Mouse (Mus musculus): ENCODE measurements around the gene Atf7. TPM values are rescaled to one million over a fixed set of nuclear protein-coding genes. Genes with fewer than 3 reads are reported as not detected.
"Not testable (repeated sequence)": the region's sequence is repeated elsewhere in the genome, so short reads cannot be mapped to it uniquely, and the experiment has no call there.

Gene Atf7
- polyA plus RNA-seq, 1 experiment from 2014 or later = 23.6 TPM

DNA sequence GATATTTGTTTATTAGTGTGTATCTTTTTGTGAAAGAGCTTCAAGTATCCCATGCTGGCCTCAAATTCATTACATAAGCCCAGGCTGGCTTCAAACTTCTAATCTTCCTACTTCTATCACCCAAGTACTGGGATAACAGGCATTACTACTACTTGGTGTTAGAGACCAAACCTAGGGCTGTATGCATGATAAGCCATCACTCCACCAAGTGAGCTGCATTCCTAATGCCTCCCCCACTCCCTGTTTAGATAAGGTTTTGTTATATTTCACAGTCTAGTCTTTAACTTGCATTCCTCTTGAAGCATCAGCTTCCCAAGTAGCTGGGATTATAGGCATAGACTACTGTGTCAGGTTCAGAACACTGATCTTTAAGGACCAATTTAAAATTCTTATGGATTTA lies 11.0 kb downstream of the Atf7 start:
- no peak overlapping the region for H3K9ac ChIP-seq
- no peaks in the 10 kb centered on the region for H3K36me3 ChIP-seq
- no peak for ATAC-seq (ENCODE audit: low FRiP score)
- no peaks in the 10 kb centered on the region for H3K4me1 ChIP-seq
- no peak overlapping the region for H3K4me3 ChIP-seq
- no peak overlapping the region for H3K4me2 ChIP-seq (replicated peaks)
- H3K27ac ChIP-seq = no peak overlapping the region
- no peaks in the 10 kb centered on the region for H3K9me3 ChIP-seq (replicated peaks)
- H3K27me3 ChIP-seq = no peaks in the 10 kb centered on the region

DNA sequence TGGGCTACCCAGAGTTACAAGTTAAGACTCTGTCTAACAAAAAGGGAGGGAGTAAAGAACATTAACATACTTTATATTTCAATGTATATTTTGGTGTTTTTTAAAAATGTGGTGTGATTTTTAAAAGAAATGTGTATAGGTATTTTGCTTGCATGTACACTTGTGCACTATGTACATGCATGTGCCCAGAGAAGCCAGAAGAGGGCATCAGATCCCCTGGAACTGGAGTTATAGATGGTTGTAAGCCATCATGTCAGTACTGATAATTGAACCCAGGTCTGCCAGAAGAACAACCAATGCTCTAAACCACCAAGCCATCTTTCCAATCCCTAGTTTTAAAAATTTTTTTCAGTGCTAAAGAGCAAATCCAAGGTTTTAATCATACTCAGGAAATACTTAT lies 12.3 kb downstream of the Atf7 start:
- no peaks in the 10 kb centered on the region for H3K9me3 ChIP-seq (replicated peaks)

DNA sequence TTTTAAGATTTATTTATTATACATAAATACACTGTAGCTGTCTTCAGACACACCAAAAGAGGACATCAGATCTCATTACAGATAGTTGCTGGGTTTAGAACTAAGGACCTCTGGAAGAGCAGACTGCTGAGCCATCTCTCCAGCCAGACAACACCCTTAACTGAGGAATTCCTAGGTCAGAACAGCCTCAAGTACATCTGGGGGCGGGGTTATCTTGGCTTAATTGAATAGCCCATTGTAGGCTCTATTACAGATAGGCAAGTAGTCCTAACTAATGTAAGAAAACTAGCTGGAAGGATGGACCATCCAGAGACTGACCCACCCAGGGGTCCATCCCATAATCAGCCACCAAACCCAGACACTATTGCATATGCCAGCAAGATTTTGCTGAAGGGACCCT lies 16.7 kb downstream of the Atf7 start:
- WGBS = 72% methylated on average over 1 of the region's 1 CpGs
- H3K9ac ChIP-seq; H3K4me1 ChIP-seq; H3K36me3 ChIP-seq; H3K4me2 ChIP-seq (replicated peaks); ATAC-seq (ENCODE audit: low FRiP score); H3K4me3 ChIP-seq; H3K9me3 ChIP-seq (replicated peaks); H3K27me3 ChIP-seq; H3K27ac ChIP-seq: not testable (repeated sequence)

More for the DNA sequence above, 12.3 kb downstream of the Atf7 start:
- Histone ChIP-seq H3K27me3 (no peaks in the 10 kb centered on the region), H3K36me3 (no peaks in the 10 kb centered on the region), H3K4me3 (no peak overlapping the region), H3K4me1 (no peaks in the 10 kb centered on the region), H3K9ac (no peak overlapping the region), H3K4me2 (replicated peaks) (no peak overlapping the region), H3K27ac (no peak overlapping the region)
- ATAC-seq (ENCODE audit: low FRiP score) = no peak

DNA sequence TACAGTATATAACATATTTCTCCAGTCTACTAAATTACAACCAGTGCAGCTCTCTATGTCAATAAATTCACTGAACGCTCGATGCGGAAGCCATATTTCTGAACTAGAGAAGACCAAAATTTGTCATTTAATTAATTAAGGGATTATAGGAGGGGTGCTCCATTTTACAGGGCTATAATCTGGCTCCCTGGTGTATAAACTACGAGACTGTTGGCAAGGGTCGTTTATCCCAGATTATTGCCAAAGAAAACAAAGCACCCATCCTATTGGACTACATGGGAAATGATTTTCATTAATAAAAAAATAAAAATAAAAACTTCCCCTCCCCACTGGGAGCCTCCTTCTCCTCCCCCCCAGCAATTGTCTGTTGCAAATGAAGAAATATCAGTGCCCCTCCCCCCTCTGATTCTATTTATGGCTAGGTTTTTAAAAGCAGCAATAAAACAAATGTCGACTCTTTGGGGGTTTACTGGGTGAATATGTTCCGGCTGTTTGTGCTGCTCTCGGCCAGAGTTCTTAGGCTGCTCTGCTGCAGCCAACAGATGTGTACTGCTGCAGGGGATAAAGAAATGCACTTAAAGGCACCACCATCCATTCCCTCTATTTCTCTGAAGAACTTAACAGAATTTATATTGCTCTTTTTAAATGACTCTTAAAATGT lies 31.1 kb downstream of the Atf7 start:
- H3K4me2 ChIP-seq (replicated peaks) = no peak overlapping the region
- 67% methylated on average over 8 of the region's 8 CpGs for WGBS
- H3K27me3 ChIP-seq = no peaks in the 10 kb centered on the region
- ATAC-seq (ENCODE audit: low FRiP score) = no peak
- H3K9ac ChIP-seq = no peak overlapping the region
- H3K27ac ChIP-seq = no peak overlapping the region
- H3K4me1 ChIP-seq = peaks cover 5% of the 10 kb centered on the region; the same call in 1 of the 2 replicates
- no peak overlapping the region for H3K4me3 ChIP-seq
- no peaks in the 10 kb centered on the region for H3K36me3 ChIP-seq
- H3K9me3 ChIP-seq (replicated peaks) = no peaks in the 10 kb centered on the region

DNA sequence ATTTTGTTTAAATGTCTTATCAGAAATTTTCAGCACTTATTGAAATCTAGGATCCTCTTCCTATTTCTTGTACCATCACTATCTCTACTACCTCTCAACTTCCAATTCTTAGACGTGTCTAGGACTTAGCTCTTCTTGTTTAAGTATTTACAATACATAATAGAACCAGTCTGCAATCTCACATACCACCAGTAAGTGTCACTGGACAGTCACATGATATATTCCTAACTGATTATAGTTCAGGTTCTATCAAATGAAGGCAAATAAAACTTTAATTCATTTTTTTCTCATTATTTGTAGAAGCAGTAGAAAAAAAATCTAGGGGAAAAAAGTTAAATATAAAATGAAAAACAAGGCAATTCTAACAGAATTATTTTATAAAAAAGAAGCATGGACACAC lies 32.6 kb downstream of the Atf7 start:
- H3K27me3 ChIP-seq = no peaks in the 10 kb centered on the region
- no peak for ATAC-seq (ENCODE audit: low FRiP score)
- WGBS = 67% methylated on average over 1 of the region's 1 CpGs
- no peak overlapping the region for H3K4me3 ChIP-seq
- no peak overlapping the region for H3K9ac ChIP-seq
- peaks cover 5% of the 10 kb centered on the region; the same call in 1 of the 2 replicates for H3K4me1 ChIP-seq
- no peak overlapping the region for H3K27ac ChIP-seq
- H3K9me3 ChIP-seq (replicated peaks) = no peaks in the 10 kb centered on the region
- H3K4me2 ChIP-seq (replicated peaks) = no peak overlapping the region
- no peaks in the 10 kb centered on the region for H3K36me3 ChIP-seq

DNA sequence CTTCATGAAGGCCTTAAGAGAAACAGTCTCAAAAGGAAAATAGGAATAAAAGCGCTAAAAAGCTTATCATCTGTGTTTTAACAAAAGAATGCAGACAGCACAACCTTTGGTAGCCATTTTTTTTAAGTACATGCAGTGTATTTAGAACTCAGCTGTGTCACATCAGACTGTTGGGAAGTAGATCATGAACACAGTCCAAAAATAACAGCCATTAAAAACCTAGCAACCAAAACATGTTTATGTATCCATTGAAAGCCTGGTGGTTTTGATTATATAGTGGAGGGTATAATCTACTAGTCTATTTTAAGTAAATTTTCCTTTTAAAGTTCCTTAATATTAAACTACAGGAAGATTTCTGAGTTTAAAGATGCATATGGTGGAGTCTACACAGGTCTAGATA lies 34.7 kb downstream of the Atf7 start:
- no peaks in the 10 kb centered on the region for H3K9me3 ChIP-seq (replicated peaks)
- 92% methylated on average over 1 of the region's 1 CpGs for WGBS
- no peaks in the 10 kb centered on the region for H3K36me3 ChIP-seq
- peaks cover 7% of the 10 kb centered on the region for H3K4me1 ChIP-seq
- H3K27ac ChIP-seq = no peak overlapping the region
- H3K4me3 ChIP-seq = no peak overlapping the region
- H3K9ac ChIP-seq = no peak overlapping the region
- ATAC-seq (ENCODE audit: low FRiP score) = no peak
- H3K4me2 ChIP-seq (replicated peaks) = no peak overlapping the region
- no peaks in the 10 kb centered on the region for H3K27me3 ChIP-seq

DNA sequence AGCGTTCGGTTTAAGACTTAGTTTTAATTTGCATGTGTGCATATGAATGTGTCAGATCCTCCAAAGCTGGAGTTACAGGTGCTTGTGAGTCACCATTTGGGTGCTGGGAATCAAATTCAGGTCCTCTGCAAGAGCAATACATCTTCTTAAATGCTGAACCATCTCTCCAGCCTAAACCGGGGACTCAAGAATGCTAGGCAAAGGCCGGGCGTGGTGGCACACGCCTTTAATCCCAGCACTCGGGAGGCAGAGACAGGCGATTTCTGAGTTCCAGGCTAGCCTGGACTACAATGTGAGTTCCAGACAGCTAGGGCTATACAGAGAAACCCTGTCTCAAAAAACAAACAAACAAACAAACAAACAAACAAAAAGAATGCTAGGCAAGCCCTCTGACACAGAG lies 35.4 kb downstream of the Atf7 start:
- 97% methylated on average over 8 of the region's 8 CpGs for WGBS
- no peak overlapping the region for H3K9ac ChIP-seq

DNA sequence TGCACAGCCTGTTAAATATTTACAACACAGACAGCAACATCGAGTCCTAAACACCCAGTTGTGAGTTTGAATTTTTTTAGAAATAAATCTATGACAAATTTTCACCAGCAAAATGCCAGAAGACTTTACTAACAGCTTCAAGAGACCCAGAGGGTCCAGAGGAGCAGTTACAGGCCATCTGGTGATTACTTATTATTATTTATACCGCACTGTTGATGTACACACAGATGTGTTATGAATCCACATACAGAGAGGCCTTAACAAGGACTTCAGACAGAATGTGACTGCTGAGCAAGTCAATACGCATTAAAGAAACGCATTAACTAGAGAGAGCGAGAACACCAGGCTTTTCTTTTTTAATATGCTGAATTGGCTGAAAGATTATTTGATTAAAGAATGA lies 39.8 kb downstream of the Atf7 start:
- 72% methylated on average over 5 of the region's 5 CpGs for WGBS
- no peaks in the 10 kb centered on the region for H3K27me3 ChIP-seq
- ATAC-seq (ENCODE audit: low FRiP score) = no peak
- H3K4me2 ChIP-seq (replicated peaks) = no peak overlapping the region
- no peaks in the 10 kb centered on the region for H3K9me3 ChIP-seq (replicated peaks)
- H3K4me3 ChIP-seq = no peak overlapping the region
- H3K36me3 ChIP-seq = no peaks in the 10 kb centered on the region
- peaks cover 11% of the 10 kb centered on the region for H3K4me1 ChIP-seq
- H3K9ac ChIP-seq = no peak overlapping the region
- peak overlapping the region; percentile 49 for H3K27ac ChIP-seq

More for the DNA sequence above, 35.4 kb downstream of the Atf7 start:
- no peak overlapping the region for H3K27ac ChIP-seq
- no peak for ATAC-seq (ENCODE audit: low FRiP score)
- H3K9me3 ChIP-seq (replicated peaks) = no peaks in the 10 kb centered on the region
- no peaks in the 10 kb centered on the region for H3K27me3 ChIP-seq
- no peaks in the 10 kb centered on the region for H3K36me3 ChIP-seq
- peaks cover 9% of the 10 kb centered on the region for H3K4me1 ChIP-seq
- H3K4me2 ChIP-seq (replicated peaks) = no peak overlapping the region
- H3K4me3 ChIP-seq = no peak overlapping the region

DNA sequence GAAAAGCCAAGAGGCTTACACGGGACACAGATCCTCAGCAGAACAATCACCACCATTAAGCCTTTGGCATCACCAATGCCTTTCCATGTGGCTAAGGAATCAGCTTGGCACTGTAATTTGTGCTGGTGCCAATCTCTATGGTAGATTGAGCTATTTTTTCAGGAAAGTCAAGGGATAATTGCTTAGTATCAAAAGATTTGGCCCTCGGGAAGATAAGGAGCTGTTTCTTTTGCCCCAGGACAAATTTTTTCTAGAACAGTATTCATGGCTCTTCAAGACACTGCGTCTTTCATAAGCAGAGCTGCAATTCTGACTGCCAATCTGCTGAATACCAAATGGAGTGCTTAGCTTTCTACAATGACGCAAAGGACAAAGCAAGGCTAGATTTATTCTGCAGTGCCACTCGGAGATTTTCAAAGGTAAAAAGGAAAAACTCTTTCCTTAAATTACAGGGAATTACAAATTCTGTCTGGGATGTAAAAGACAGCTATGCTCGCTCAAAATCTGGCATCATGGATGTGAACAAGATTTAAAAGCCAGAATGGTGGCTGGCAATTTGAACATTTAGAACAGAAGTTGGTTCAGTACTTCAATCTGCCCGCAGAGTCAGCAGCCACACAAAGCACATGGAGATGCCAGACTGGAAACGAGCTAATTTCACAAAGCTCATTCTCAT lies 41.4 kb downstream of the Atf7 start:
- H3K27me3 ChIP-seq = no peaks in the 10 kb centered on the region
- no peaks in the 10 kb centered on the region for H3K36me3 ChIP-seq
- ATAC-seq (ENCODE audit: low FRiP score) = no peak
- H3K4me1 ChIP-seq = peaks cover 11% of the 10 kb centered on the region
- 0 out of 2 replicates have a peak overlapping the region, but pooled peaks have one; percentile 17 for H3K4me2 ChIP-seq (replicated peaks)
- H3K9me3 ChIP-seq (replicated peaks) = no peaks in the 10 kb centered on the region
- H3K9ac ChIP-seq = no peak overlapping the region
- 58% methylated on average over 8 of the region's 8 CpGs for WGBS
- no peak overlapping the region for H3K4me3 ChIP-seq
- H3K27ac ChIP-seq = peak overlapping the region; percentile 49

DNA sequence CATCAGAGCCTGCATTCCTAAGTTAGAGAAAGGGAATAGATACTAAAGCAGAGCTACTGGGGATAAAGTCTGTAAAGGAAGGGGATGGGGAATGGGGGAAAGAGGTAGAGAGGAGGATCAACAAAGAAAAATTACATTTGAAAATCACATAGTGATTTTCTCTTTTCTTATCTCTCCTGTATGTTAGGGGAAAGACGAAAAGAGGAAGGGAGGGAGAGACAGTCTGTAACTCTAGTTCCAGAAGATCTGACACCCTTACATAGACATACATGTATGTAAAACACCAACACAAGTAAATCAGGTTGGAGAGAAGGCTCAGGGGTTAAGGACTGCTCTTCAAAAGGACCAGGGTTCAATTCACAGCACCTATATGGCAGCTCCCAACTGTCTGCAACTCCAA lies 44.1 kb downstream of the Atf7 start:
- Histone ChIP-seq H3K27ac (no peak overlapping the region), H3K4me1 (peaks cover 14% of the 10 kb centered on the region), H3K4me3 (no peak overlapping the region), H3K27me3 (no peaks in the 10 kb centered on the region), H3K9me3 (replicated peaks) (no peaks in the 10 kb centered on the region), H3K36me3 (no peaks in the 10 kb centered on the region), H3K4me2 (replicated peaks) (no peak overlapping the region), H3K9ac (no peak overlapping the region)
- 62% methylated on average over 1 of the region's 1 CpGs for WGBS
- ATAC-seq (ENCODE audit: low FRiP score) = no peak

DNA sequence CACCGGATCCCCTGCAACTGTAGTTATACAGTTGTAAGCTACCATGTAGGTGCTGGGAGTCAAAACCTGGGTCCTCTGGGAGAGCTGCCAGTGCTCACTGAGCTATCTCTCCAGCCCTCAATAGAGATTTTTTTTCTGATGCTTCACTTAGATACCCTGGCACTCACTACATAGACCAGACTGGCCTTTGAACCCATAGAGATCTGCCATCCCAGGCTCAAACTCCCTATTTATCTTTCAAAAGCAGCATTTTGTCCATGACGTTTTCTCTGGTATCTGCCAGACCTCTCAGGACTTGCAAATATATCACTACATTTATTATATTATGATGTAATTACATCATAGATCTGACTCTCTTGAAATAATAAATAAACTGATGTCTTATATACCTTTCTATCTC lies 46.9 kb downstream of the Atf7 start:
- 0 out of 2 replicates have a peak, but pooled peaks cover 3% of the 10 kb centered on the region for H3K4me1 ChIP-seq
- WGBS = 87% methylated on average over 2 of the region's 2 CpGs
- H3K4me3 ChIP-seq = no peak overlapping the region
- H3K36me3 ChIP-seq = no peaks in the 10 kb centered on the region
- H3K9me3 ChIP-seq (replicated peaks) = no peaks in the 10 kb centered on the region
- no peak overlapping the region for H3K27ac ChIP-seq
- no peaks in the 10 kb centered on the region for H3K27me3 ChIP-seq
- H3K4me2 ChIP-seq (replicated peaks) = no peak overlapping the region
- H3K9ac ChIP-seq = no peak overlapping the region
- ATAC-seq (ENCODE audit: low FRiP score) = no peak

DNA sequence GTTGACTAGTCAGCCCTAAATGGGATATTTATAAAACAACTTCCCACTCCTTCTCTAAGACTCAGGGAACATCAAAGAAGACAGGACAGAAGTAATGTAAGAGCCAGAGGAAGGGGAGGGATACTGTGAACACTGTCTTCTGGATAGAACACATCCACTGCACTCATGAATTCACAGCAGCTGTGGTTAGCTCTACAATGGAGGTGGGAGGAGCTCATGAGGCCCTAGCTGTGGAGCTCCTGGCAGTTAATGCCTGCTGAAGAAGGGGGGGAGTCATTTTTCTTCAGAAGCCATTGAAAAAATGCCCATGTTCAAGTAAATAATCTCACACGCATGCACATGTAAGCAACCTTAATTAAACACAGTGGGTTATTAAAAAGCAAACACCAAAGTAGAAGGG lies 48.3 kb downstream of the Atf7 start:
- Histone ChIP-seq H3K4me3 (no peak overlapping the region), H3K36me3 (no peaks in the 10 kb centered on the region), H3K4me2 (replicated peaks) (no peak overlapping the region), H3K27ac (no peak overlapping the region), H3K4me1 (0 out of 2 replicates have a peak, but pooled peaks cover 3% of the 10 kb centered on the region), H3K9ac (no peak overlapping the region), H3K27me3 (no peaks in the 10 kb centered on the region), H3K9me3 (replicated peaks) (no peaks in the 10 kb centered on the region)
- ATAC-seq (ENCODE audit: low FRiP score) = no peak
- WGBS = 74% methylated on average over 1 of the region's 1 CpGs

DNA sequence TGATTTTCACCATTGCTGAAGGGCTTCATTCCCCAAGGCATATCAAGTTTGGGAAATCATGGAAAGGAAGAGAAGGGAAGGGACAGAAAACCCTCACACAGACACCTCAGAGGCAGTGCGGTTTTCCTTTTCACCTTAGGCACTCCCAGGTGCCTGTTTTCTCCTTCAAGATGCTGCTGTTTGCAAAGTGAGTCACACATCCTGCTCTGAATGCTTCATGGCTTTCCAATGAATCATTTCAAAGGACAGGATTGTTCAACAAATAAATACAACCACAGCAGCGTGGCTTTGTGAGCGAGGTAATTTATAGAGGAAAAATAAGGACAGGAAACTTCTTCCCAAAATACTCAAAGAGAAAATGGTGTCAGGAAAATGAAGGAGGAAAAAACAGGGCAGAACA lies 53.2 kb downstream of the Atf7 start:
- no peaks in the 10 kb centered on the region for H3K9me3 ChIP-seq (replicated peaks)
- WGBS = 80% methylated on average over 3 of the region's 3 CpGs
- no peaks in the 10 kb centered on the region for H3K27me3 ChIP-seq

More for the DNA sequence above, 53.2 kb downstream of the Atf7 start:
- H3K27ac ChIP-seq = no peak overlapping the region
- no peaks in the 10 kb centered on the region for H3K36me3 ChIP-seq
- H3K4me2 ChIP-seq (replicated peaks) = no peak overlapping the region
- ATAC-seq (ENCODE audit: low FRiP score) = no peak
- H3K4me1 ChIP-seq = 0 out of 2 replicates have a peak, but pooled peaks cover 2% of the 10 kb centered on the region
- H3K9ac ChIP-seq = no peak overlapping the region
- H3K4me3 ChIP-seq = no peak overlapping the region

Measured in hindbrain, embryonic 12.5 days (tissue).